Mouse (Mus musculus): ENCODE results near the gene Prim2.

GRCm38 (mm10) chr1:33500111-33500510 lies 169.5 kb downstream of the Prim2 start:
- TF ChIP-seq CTCF (IDR thresholded peaks at IDR 0.05; ENCODE audit: low read depth, low read length) (no peak), POLR2A (IDR thresholded peaks at IDR 0.05; ENCODE audit: insufficient read depth, low read length) (no peak)

Data from ES-Bruce4 (cell line).